Mouse (Mus musculus) E14TG2a.4 (cell line): ENCODE results near the gene Slc13a2.

Experiments used
- CTCF ChIP-seq: conservative IDR thresholded peaks from 2 replicates; pipeline ENCODE4 v1.5.1; 2014; ENCODE audit warnings: low read length
- NANOG ChIP-seq: IDR thresholded peaks from 2 replicates; pipeline ENCODE4 v1.6.1; 2014; ENCODE audit warnings: borderline replicate concordance, low read length, mixed read lengths

GRCm38 (mm10) chr11:78438399-78438930, 16.4 kb upstream of the Slc13a2 start:
- TF ChIP-seq CTCF (no peak), NANOG (no peak)
